Mouse (Mus musculus) macrophage (primary cell): Measurements from ENCODE around the gene Rhobtb1. TPM values are rescaled to one million over a fixed set of nuclear protein-coding genes. Genes with fewer than 3 reads are reported as not detected.

Source experiments
- H3K27ac ChIP-seq: fragments of 350-480 bp; formaldehyde crosslinking; 2 replicates; pipeline ENCODE4 v1.9.0; 2021
- H3K36me3 ChIP-seq: fragments of 350-480 bp; formaldehyde crosslinking; 2 replicates; pipeline ENCODE4 v1.9.0; 2021; ENCODE audit errors: inconsistent target
- H3K4me3 ChIP-seq: fragments of 350-480 bp; formaldehyde crosslinking; 2 replicates; pipeline ENCODE4 v1.9.0; 2021; ENCODE audit errors: inconsistent target
- H3K79me2 ChIP-seq: fragments of 350-480 bp; formaldehyde crosslinking; 2 replicates; pipeline ENCODE4 v1.9.0; 2021; ENCODE audit errors: inconsistent target
- WGBS: methylation state at CpG from one replicate; pipeline ENCODE4 v1.1.7; 2026; ENCODE audit warnings: inconsistent platforms; ENCODE audit not compliant: missing documents; 5-methylcytosine and 5-hydroxymethylcytosine counted together
- polyA plus RNA-seq: library from polyadenylated mRNA; stranded (reverse); fragments of 250-400 nt; gene quantifications from 3 replicates; pipeline ENCODE4 v1.2.4, GENCODE M21; 2018; ENCODE audit warnings: inconsistent platforms

Gene Rhobtb1
- polyA plus RNA-seq, 1 experiment from 2014 or later: 15.6 TPM

DNA sequence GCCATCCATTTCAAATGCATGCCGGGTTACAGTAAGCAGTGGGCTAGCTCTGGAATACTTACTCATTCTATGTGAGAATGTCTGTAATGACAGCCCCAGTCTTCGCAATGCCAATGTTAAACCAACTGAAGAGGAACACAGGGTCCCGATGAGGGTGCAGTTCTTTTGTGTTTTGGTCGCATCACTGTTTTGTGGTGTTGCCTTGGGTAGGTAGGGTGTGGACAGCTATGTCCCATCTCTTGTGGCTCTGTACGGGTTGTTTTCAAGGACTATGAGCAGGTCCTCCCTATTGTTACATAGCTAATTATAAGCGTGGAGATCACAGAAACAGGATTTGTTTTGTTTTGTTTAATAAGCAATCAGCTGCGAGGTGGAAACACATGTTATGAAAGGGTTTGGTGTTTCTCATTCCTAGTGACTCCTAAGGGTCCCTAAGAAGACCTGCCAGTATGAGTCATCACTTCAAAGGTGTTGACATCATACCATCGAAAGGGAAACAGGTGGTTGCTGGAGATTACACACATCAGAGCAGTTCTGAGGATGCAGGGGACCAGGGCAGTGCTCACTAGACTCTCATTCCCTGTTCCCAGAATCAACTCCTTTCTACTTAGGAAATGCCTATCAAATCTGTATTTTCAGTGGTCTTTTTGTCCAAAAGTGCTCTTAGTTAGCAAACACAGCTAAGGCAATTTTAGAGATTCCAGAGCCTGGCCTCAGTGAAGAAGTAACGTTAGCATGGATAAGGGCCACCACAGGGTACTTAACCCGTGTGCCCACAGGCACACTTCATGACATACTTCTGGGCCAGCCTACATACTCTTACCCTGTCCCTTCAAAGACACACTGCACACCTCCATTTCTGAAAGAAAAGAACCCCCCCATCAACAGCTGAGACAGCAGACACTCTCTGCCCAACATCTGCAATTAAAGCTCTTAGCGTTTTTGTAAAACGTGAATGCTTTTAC lies 124.9 kb downstream of the Rhobtb1 start:
- H3K79me2 ChIP-seq: no peaks in the 10 kb centered on the region
- WGBS: 96% methylated on average over 12 of the region's 12 CpGs
- no peak overlapping the region for H3K4me3 ChIP-seq
- H3K36me3 ChIP-seq: peaks cover 20% of the 10 kb centered on the region
- H3K27ac ChIP-seq: no peak overlapping the region

DNA sequence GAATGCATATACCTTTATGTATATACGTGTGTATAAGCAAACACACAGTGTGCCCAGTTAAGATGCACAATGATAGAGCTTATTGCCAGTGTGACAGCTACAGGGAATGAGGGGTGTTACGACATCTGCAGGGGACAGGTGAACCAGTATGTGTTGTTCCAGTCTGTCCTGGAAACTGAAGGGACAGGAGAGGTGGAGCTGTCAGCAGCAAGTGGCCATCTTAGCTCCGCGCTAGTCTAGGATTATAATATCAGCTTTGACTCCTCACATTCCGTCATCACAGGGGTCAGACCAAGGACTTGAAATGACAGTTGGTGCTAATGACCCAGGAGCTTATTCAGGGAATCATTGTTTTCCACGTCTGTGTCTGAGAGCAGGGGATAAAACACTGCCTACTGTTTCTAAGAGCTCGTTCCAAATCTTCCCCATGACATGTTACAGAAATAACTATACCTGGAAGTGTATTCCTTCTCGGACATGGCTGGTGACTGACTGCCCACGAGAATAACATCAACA lies 125.7 kb downstream of the Rhobtb1 start:
- H3K36me3 ChIP-seq: peaks cover 20% of the 10 kb centered on the region
- 96% methylated on average over 9 of the region's 9 CpGs for WGBS
- no peak overlapping the region for H3K27ac ChIP-seq
- no peak overlapping the region for H3K4me3 ChIP-seq
- H3K79me2 ChIP-seq: no peaks in the 10 kb centered on the region

DNA sequence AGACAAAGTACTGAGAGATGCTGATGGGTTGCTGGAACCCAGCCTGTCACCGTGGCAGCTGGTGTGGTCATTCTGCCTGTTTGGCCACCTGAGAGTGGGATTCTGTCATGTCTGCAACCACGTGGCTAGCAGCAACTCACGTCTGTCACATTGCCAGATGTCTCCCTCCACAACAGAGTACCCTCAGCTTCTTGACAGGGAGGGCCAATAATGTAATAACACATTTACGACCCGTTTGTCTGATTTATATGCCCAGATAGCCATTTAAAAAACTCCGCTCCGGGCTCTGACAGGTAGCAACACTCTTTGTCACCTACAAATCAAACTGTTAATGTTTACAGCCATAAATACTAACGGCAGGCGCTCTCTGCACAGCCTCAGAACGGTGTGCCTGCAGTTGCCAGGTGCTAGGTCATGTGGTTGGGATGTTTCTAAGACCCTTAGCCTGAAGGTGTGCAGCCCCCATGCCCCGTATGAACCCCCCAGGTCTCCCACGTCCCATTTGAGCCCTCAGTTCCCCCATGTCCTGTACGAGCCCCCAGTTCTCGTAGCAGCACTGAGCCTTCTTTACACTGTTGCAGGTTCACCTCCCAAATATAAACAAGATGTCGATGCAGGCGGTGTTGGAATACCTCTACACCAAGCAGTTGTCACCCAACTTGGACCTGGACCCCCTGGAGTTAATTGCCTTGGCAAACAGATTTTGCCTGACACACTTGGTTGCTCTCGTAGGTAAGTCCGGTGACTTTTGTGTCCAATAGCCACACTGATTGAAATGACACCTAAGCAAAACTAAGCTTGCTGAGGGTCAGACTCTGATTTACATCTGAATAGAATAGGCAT lies 127.8 kb downstream of the Rhobtb1 start:
- H3K79me2 ChIP-seq: no peaks in the 10 kb centered on the region
- 93% methylated on average over 18 of the region's 18 CpGs for WGBS
- no peak overlapping the region for H3K4me3 ChIP-seq
- peaks cover 32% of the 10 kb centered on the region; the same call in 1 of the 2 replicates for H3K36me3 ChIP-seq
- H3K27ac ChIP-seq: no peak overlapping the region

DNA sequence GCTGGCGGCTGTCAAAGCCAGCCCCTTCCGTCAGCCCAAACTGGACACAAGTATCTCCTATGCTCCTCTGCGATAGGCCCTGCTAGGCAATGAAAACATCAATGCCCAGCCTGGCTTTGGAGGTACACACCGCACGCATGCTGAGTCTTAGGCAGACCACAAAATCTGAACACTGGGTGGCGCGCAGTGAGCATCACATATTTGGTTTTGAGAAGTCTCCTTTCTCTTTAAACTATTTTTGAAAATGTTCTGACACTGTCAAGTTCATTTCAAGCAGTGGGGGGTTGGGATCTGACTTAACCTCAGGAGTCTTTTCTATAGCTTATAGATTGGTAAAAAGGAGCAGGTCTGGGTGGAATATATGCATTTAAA lies 128.4 kb downstream of the Rhobtb1 start:
- H3K27ac ChIP-seq: no peak overlapping the region
- H3K79me2 ChIP-seq: no peaks in the 10 kb centered on the region
- peaks cover 32% of the 10 kb centered on the region; the same call in 1 of the 2 replicates for H3K36me3 ChIP-seq
- no peak overlapping the region for H3K4me3 ChIP-seq
- 100% methylated on average over 7 of the region's 7 CpGs for WGBS

DNA sequence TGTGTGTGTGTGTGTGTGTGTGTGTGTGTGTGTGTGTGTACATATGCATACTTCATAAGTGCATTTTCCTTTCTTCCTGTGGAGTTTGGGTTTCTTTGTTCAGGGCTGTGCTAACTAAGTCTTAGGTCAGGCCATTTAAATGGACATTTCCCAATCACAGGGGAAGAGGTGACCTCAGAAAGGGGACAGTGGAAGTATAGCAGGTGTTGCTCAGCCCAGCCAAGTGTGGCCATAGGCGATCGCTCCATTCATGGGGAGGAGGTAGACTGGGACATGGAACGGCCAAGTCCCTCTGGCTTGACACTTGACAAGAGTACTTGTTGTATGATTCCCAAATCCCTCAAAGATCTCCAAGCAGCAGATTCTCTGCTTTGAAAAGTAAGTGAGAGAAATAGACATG lies 135.7 kb downstream of the Rhobtb1 start:
- Histone ChIP-seq H3K79me2 (no peaks in the 10 kb centered on the region), H3K27ac (no peak overlapping the region), H3K4me3 (no peak overlapping the region), H3K36me3 (peaks cover 29% of the 10 kb centered on the region; the same call in 1 of the 2 replicates)
- 96% methylated on average over 3 of the region's 3 CpGs for WGBS

DNA sequence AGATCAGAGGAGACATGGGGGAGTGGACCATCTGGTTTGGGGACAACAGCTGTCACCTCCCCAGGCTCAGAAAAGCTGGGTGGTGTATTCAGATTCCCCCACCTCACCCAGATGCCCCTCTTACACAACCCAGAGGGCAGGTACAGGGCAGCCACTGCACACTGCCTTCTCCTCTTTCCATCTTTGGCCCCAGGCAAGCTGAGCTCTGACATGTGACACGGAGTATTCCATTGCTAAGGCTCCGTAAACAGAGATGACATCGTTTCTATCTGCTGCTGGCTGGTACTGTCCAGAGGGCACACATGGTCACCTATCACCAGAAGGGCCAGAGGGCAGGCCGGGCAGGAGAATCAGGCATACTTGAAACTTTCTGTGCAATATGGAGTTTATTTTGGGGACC lies 136.9 kb downstream of the Rhobtb1 start:
- Histone ChIP-seq H3K79me2 (no peaks in the 10 kb centered on the region), H3K36me3 (peaks cover 22% of the 10 kb centered on the region; the same call in 1 of the 2 replicates), H3K4me3 (no peak overlapping the region), H3K27ac (no peak overlapping the region)
- 100% methylated on average over 4 of the region's 4 CpGs for WGBS

DNA sequence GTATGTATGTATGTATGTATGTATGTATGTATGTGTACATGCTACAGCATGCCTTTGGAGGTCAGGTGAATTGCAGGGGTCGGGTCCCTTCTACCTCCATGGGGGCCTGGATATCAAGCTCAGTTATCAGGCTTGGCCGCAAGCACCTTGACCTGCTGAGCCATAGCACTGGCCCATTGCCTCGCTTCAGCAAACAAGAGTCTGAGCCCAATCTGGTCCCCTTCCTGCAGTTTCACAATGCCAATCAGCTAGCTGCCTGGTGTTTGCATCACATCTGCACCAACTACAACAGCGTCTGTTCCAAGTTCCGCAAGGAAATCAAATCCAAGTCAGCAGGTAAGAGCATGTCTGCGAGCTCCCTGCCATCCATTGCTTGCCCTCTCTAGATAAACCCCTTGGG lies 137.5 kb downstream of the Rhobtb1 start:
- H3K79me2 ChIP-seq: no peaks in the 10 kb centered on the region
- peaks cover 16% of the 10 kb centered on the region; the same call in 1 of the 2 replicates for H3K36me3 ChIP-seq
- H3K4me3 ChIP-seq: no peak overlapping the region
- H3K27ac ChIP-seq: no peak overlapping the region
- WGBS: 94% methylated on average over 6 of the region's 6 CpGs

DNA sequence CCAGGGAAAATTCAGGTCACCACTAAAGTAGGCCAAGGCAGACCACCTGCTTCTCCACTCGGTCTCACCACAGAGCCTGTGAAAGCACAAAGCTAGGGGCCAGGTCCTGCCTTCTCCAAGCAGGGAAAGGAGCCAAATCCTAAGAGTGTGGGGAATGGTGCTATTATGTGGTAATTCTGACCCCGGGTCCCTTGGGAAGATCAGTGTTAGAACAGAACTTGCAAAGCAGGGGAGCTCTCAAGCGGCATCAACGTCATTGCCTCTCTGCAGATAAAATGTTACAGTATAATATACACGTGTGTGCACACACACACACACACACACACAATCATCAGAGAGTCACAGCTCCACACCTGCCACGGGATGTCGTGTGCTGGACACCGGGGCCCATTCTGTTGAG lies 139.5 kb downstream of the Rhobtb1 start:
- WGBS: 100% methylated on average over 7 of the region's 8 CpGs

DNA sequence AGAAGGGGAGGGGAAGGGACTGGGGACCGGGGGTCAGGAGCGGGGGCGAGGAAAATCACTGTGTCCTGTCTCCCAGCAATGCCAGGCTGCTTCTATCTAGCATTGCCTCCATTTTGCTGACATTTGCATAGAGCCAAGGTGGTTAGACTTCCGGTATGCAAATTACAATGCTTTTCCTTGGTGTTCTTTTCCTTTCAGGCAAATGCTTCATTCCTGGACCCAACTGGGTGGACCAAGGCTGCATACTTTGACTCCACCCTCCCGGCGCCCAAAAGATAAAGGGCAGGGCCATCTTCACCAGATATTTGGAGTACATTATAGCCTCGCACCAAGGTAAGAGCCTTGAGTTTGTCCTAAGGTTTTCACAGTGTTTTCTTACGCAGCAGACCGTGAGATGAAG lies 144.7 kb downstream of the Rhobtb1 start:
- WGBS: 87% methylated on average over 9 of the region's 9 CpGs
- H3K4me3 ChIP-seq: no peak overlapping the region
- H3K27ac ChIP-seq: no peak overlapping the region
- H3K36me3 ChIP-seq: no peaks in the 10 kb centered on the region
- no peaks in the 10 kb centered on the region for H3K79me2 ChIP-seq

More for the DNA sequence above, 139.5 kb downstream of the Rhobtb1 start:
- Histone ChIP-seq H3K4me3 (no peak overlapping the region), H3K36me3 (peaks cover 9% of the 10 kb centered on the region; the same call in 1 of the 2 replicates), H3K27ac (no peak overlapping the region), H3K79me2 (no peaks in the 10 kb centered on the region)

DNA sequence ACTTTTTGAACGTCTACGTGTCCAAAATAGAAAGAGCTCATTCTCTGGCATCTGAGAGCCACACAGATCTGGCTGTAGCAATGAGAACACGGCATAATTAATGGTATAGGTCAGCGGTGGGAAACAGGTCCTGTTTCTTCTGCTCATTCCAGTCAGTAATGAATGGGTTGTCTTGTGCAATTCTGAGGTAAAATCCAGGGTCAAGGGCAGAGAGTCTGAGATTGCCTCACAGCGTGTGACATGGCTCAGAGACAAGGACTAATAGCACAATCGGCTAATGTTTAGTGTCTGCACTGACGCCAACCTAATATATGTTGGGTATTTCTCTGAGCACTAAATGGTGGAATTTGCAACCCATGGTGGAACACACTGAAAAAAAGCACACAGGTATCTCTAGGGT lies 148.8 kb downstream of the Rhobtb1 start:
- WGBS: 85% methylated on average over 7 of the region's 7 CpGs
- H3K79me2 ChIP-seq: no peaks in the 10 kb centered on the region
- no peaks in the 10 kb centered on the region for H3K36me3 ChIP-seq
- no peak overlapping the region for H3K4me3 ChIP-seq
- H3K27ac ChIP-seq: no peak overlapping the region

DNA sequence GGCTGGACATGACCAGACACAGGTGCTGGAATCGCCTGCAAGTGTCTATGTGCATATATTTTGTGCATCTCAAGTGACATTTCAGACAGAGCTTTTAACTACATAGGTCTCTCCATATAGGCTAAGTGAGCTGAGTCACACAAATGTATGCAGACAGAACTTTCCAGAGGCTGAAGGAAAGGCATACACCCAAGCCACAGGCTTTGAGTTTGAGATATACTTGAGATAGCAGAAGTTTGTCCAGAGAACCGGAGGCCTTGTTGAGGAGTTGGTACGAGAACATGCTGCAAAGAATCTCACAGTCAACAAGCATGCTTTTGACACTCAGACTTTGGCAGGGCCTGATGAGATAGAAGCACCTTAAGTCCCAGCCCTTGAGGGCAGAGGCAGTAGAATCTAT lies 151.4 kb downstream of the Rhobtb1 start:
- Histone ChIP-seq H3K36me3 (no peaks in the 10 kb centered on the region), H3K4me3 (no peak overlapping the region), H3K27ac (no peak overlapping the region), H3K79me2 (no peaks in the 10 kb centered on the region)
- 93% methylated on average over 3 of the region's 3 CpGs for WGBS

DNA sequence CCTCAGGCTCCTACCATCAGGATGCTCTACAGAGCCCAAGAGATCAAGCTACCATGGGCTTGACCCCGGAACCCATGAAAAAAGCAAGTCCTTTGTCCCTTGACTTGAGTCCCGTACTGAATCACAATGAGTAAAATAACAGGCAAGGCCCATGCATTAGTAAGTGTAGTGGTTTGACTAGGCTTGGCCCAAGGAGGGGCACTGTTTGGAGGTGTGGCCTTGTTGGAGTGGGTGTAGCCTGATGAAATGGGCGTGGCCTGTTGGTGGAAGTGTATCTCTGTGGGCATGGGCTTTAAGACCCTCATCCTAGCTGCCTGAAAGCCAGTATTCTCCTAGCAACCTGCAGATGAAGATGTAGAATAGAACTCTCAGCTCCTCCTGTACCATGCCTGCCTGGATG lies 153.6 kb downstream of the Rhobtb1 start:
- no peak overlapping the region for H3K27ac ChIP-seq
- H3K4me3 ChIP-seq: no peak overlapping the region
- WGBS: 88% methylated on average over 3 of the region's 3 CpGs
- no peaks in the 10 kb centered on the region for H3K79me2 ChIP-seq
- H3K36me3 ChIP-seq: no peaks in the 10 kb centered on the region

DNA sequence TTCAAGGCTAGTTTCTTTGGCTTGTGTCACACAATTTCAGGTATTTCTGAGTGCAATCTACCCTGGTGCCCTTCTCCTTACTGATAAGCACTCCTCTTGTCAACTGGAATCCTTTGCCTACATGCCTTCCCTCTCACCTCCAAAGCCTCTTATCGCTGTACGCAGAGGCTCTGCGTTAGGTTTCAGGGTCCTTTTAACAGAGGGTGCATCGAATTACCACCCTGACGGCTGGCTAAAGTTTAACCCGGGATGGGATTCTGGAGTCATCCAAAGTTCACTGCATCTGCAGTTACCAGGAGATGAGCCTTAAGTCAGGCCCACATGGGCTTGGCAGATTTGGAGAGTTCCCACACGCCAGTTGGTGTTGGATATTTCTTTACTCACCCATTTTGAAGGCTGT lies 154.4 kb downstream of the Rhobtb1 start:
- no peaks in the 10 kb centered on the region for H3K36me3 ChIP-seq
- 88% methylated on average over 7 of the region's 7 CpGs for WGBS
- H3K27ac ChIP-seq: no peak overlapping the region
- H3K4me3 ChIP-seq: no peak overlapping the region
- no peaks in the 10 kb centered on the region for H3K79me2 ChIP-seq

DNA sequence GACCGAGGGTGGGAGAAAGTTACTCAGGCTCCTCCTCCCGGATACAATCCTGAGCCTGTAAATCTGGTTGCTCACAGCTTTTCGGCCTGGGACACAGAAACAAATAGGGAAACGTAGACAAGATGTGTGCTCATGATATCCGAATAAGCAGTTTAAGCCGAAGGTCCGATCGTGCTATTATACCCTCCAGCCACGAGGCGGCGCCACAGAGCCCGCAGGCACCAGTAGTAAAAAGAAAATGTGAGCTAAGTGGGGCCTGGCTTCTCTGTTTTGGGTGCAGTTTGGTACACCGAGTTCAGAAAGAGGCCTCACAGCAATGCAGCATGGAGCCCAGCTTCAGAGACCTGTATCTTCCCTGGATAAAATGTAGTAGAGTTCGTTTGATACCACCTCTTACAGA lies 155.0 kb downstream of the Rhobtb1 start:
- H3K36me3 ChIP-seq: no peaks in the 10 kb centered on the region
- WGBS: 36% methylated on average over 14 of the region's 14 CpGs
- no peak overlapping the region for H3K4me3 ChIP-seq
- no peak overlapping the region for H3K27ac ChIP-seq
- no peaks in the 10 kb centered on the region for H3K79me2 ChIP-seq

DNA sequence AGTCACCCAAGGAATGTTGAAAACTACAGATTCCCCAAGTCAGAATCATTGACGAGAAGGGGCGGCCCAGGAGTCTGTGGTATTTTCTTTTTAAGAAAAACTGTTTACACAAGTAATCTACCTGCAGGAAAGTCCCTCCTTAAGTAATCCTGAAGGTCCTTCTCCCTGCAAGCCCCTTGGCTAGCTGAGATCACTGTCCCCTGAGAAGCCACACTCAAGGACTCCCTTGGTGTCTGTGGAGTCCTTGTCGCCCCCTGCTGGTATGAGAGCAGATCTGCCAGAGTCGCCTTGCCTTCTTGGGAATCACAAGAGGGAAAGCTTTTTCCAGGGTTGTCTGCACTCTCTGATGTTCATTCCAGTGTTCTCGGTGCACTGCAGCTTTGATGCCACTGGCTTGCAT lies 155.8 kb downstream of the Rhobtb1 start:
- Histone ChIP-seq H3K79me2 (no peaks in the 10 kb centered on the region), H3K27ac (no peak overlapping the region), H3K4me3 (no peak overlapping the region), H3K36me3 (no peaks in the 10 kb centered on the region)
- 53% methylated on average over 5 of the region's 5 CpGs for WGBS
